Mouse (Mus musculus): Measurements from ENCODE around the gene Sgce. TPM values are rescaled to one million over a fixed set of nuclear protein-coding genes. Genes with fewer than 3 reads are reported as not detected.

Sgce gene
- polyA plus RNA-seq, 2 experiments: 8.9 to 14.2 TPM

GRCm38 (mm10) chr6:4693544-4693943 is 53.5 kb downstream of the Sgce start:
- ATAC-seq (ENCODE audit: insufficient read depth) (no peak), DNase-seq (ENCODE audit: low read depth in 3 of 3, low spot score in 3 of 3) (no peak)
- no peak overlapping the region for H3K4me3 ChIP-seq (ENCODE audit: insufficient read depth in 1 of 2, low read depth in 2 of 2, low read length in 2 of 2)
- TF ChIP-seq EP300 (IDR thresholded peaks at IDR 0.05; ENCODE audit: low read depth) (no peak), CTCF (IDR thresholded peaks at IDR 0.05; ENCODE audit: low read depth) (no peak)
- 65% methylated on average over 10 of the region's 10 CpGs for WGBS (ENCODE audit: insufficient replicate concordance)
- H3K4me1 ChIP-seq (replicated peaks; ENCODE audit: control insufficient read depth in 2 of 2, insufficient read depth in 2 of 2, low read length in 1 of 2): no peaks in the 10 kb centered on the region
- no peak overlapping the region for H3K4me2 ChIP-seq (ENCODE audit: low read depth)
- no peaks in the 10 kb centered on the region for H3K36me3 ChIP-seq (replicated peaks; ENCODE audit: control insufficient read depth, insufficient read depth, low read depth)
- H3K9ac ChIP-seq (replicated peaks): no peak overlapping the region
- no peaks in the 10 kb centered on the region for H3K27me3 ChIP-seq (ENCODE audit: control insufficient read depth, insufficient read depth, low read length)
- no peak overlapping the region for H3K27ac ChIP-seq
- no peaks in the 10 kb centered on the region for H3K9me3 ChIP-seq (ENCODE audit: control insufficient read depth, low read length)

GRCm38 (mm10) chr6:4690438-4690837 is 56.6 kb downstream of the Sgce start:
- H3K27ac ChIP-seq: no peak overlapping the region
- H3K9ac ChIP-seq (replicated peaks): no peak overlapping the region
- ATAC-seq (ENCODE audit: insufficient read depth) (no peak), DNase-seq (ENCODE audit: low read depth in 3 of 3, low spot score in 3 of 3) (no peak)
- H3K9me3 ChIP-seq (ENCODE audit: control insufficient read depth, low read length): no peaks in the 10 kb centered on the region
- no peak for TF ChIP-seq CTCF (IDR thresholded peaks at IDR 0.05; ENCODE audit: low read depth)
- TF ChIP-seq EP300 (IDR thresholded peaks at IDR 0.05; ENCODE audit: low read depth): no peak
- H3K36me3 ChIP-seq (replicated peaks; ENCODE audit: control insufficient read depth, insufficient read depth, low read depth): no peaks in the 10 kb centered on the region
- no peak overlapping the region for H3K4me2 ChIP-seq (ENCODE audit: low read depth)
- no peak overlapping the region for H3K4me3 ChIP-seq (ENCODE audit: insufficient read depth in 1 of 2, low read depth in 2 of 2, low read length in 2 of 2)
- WGBS (ENCODE audit: insufficient replicate concordance): 67% methylated on average over 4 of the region's 4 CpGs
- no peaks in the 10 kb centered on the region for H3K27me3 ChIP-seq (ENCODE audit: control insufficient read depth, insufficient read depth, low read length)
- H3K4me1 ChIP-seq (replicated peaks; ENCODE audit: control insufficient read depth in 2 of 2, insufficient read depth in 2 of 2, low read length in 1 of 2): no peaks in the 10 kb centered on the region

- 39% methylated on average over 10 of the region's 10 CpGs for WGBS (ENCODE audit: insufficient replicate concordance)
- Histone ChIP-seq H3K4me3 (ENCODE audit: insufficient read depth in 1 of 2, low read depth in 2 of 2, low read length in 2 of 2) (no peak overlapping the region), H3K36me3 (replicated peaks; ENCODE audit: control insufficient read depth, insufficient read depth, low read depth) (no peaks in the 10 kb centered on the region), H3K9me3 (ENCODE audit: control insufficient read depth, low read length) (no peaks in the 10 kb centered on the region), H3K4me1 (replicated peaks; ENCODE audit: control insufficient read depth in 2 of 2, insufficient read depth in 2 of 2, low read length in 1 of 2) (no peaks in the 10 kb centered on the region), H3K4me2 (ENCODE audit: low read depth) (no peak overlapping the region), H3K27me3 (ENCODE audit: control insufficient read depth, insufficient read depth, low read length) (no peaks in the 10 kb centered on the region), H3K9ac (replicated peaks) (no peak overlapping the region), H3K27ac (no peak overlapping the region)
- DNase-seq (ENCODE audit: low read depth in 3 of 3, low spot score in 3 of 3): no peak
- ATAC-seq (ENCODE audit: insufficient read depth): no peak
- TF ChIP-seq CTCF (IDR thresholded peaks at IDR 0.05; ENCODE audit: low read depth) (no peak), EP300 (IDR thresholded peaks at IDR 0.05; ENCODE audit: low read depth) (no peak)
These were observed 62.2 kb downstream of the Sgce start for GRCm38 (mm10) chr6:4684706-4685340.

GRCm38 (mm10) chr6:4680576-4680975 is 66.4 kb downstream of the Sgce start:
- Histone ChIP-seq H3K4me2 (ENCODE audit: low read depth) (no peak overlapping the region), H3K36me3 (replicated peaks; ENCODE audit: control insufficient read depth, insufficient read depth, low read depth) (no peaks in the 10 kb centered on the region), H3K27ac (no peak overlapping the region), H3K9me3 (ENCODE audit: control insufficient read depth, low read length) (no peaks in the 10 kb centered on the region), H3K9ac (replicated peaks) (no peak overlapping the region), H3K4me1 (replicated peaks; ENCODE audit: control insufficient read depth in 2 of 2, insufficient read depth in 2 of 2, low read length in 1 of 2) (no peaks in the 10 kb centered on the region), H3K4me3 (ENCODE audit: insufficient read depth in 1 of 2, low read depth in 2 of 2, low read length in 2 of 2) (no peak overlapping the region), H3K27me3 (ENCODE audit: control insufficient read depth, insufficient read depth, low read length) (no peaks in the 10 kb centered on the region)
- ATAC-seq (ENCODE audit: insufficient read depth) (no peak), DNase-seq (ENCODE audit: low read depth in 3 of 3, low spot score in 3 of 3) (no peak)
- TF ChIP-seq CTCF (IDR thresholded peaks at IDR 0.05; ENCODE audit: low read depth) (no peak), EP300 (IDR thresholded peaks at IDR 0.05; ENCODE audit: low read depth) (no peak)
- 68% methylated on average over 4 of the region's 4 CpGs for WGBS (ENCODE audit: insufficient replicate concordance)

GRCm38 (mm10) chr6:4679981-4680380 is 67.0 kb downstream of the Sgce start:
- WGBS (ENCODE audit: insufficient replicate concordance): 77% methylated on average over 1 of the region's 1 CpGs
- DNase-seq (ENCODE audit: low read depth in 3 of 3, low spot score in 3 of 3) (no peak), ATAC-seq (ENCODE audit: insufficient read depth) (no peak)
- Histone ChIP-seq H3K4me3 (ENCODE audit: insufficient read depth in 1 of 2, low read depth in 2 of 2, low read length in 2 of 2) (no peak overlapping the region), H3K9ac (replicated peaks) (no peak overlapping the region), H3K4me1 (replicated peaks; ENCODE audit: control insufficient read depth in 2 of 2, insufficient read depth in 2 of 2, low read length in 1 of 2) (no peaks in the 10 kb centered on the region), H3K9me3 (ENCODE audit: control insufficient read depth, low read length) (no peaks in the 10 kb centered on the region), H3K4me2 (ENCODE audit: low read depth) (no peak overlapping the region), H3K27ac (no peak overlapping the region), H3K36me3 (replicated peaks; ENCODE audit: control insufficient read depth, insufficient read depth, low read depth) (no peaks in the 10 kb centered on the region), H3K27me3 (ENCODE audit: control insufficient read depth, insufficient read depth, low read length) (no peaks in the 10 kb centered on the region)
- TF ChIP-seq CTCF (IDR thresholded peaks at IDR 0.05; ENCODE audit: low read depth): no peak
- TF ChIP-seq EP300 (IDR thresholded peaks at IDR 0.05; ENCODE audit: low read depth): no peak
